Mouse (Mus musculus): Measurements from ENCODE around the gene Srrm3. TPM values are rescaled to one million over a fixed set of nuclear protein-coding genes. Genes with fewer than 3 reads are reported as not detected.
A peak's percentile ranks its signal among the peaks of the same experiment; 100 is the strongest.

Gene Srrm3
- total RNA-seq, 4 experiments from 2014 or later: not detected

DNA sequence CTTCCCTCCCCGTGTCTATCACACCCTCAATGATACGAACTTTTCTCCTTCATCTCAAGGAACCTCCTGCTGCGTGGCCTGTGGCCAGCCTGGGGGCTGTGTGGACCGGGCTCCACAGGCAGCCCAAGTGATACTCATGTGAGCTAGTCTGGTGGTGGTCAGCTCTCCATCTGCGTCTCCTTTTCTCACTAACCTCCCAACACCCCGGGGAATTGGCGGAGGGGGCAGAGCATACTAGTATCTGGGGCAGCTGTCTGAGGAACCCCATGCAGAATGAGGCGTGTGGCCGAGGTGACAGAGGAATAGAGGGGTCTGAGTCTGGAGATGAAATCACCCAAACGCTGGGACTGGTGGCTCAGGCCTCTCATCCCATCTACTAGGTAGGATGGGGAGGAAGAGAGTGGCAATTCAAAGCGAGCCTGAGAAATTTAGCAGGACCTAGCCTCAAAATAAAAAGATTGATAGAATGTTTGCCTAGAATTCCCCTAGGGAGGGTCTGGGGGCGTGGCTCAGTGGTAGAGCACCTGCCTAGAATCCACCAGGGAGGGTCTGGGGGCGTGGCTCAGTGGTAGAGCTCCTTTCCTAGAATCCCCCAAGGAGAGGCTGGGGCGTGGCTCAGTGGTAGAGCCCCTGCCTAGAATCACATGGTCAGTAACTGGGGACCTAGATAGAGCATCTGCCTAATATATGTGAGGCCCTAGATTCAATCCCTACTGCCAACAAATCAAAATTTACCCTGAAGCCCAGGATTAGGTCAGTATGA, 63.2 kb downstream of the Srrm3 start:
- no peak for DNase-seq (ENCODE audit: low spot score in 2 of 2)

DNA sequence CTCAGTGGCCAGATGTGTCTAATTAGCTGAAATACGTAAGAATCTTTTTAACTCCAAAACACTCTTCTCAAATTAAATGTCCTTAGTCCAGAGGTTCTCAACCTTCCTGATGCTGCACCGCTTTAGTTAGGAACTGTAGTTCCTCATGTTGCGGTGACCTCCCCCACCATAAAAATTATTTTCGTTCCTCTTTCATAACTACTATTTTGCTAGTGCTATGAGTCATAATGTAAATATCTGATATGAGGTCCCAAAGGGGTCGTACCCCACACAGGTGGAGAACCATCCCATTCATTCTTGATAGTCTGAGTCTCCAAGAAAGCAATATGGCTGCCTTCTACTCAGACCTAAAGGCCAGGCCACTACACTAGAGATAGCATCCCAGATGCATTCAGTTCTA, 63.8 kb downstream of the Srrm3 start:
- DNase-seq (ENCODE audit: low spot score in 2 of 2): no peak

DNA sequence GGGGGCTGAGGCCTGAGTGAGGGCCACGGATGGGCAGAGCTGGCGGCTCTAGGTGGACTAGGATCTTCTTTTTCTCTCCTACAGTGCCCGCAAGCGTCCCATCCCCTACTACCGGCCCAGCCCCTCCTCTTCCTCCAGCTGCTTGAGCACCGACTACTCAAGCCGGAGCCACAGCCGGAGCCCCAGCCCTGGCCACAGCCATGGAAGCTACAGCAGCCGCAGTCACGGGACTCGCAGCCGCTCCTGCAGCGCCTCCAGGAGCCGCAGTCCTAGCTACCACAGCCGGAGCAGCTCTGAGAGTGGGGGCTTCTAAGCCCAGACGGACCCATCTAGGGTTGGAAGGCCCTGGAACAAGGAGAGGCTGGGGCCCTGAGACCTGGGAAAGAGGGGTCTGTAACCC, 66.3 kb downstream of the Srrm3 start:
- DNase-seq (ENCODE audit: low spot score in 2 of 2): no peak

DNA sequence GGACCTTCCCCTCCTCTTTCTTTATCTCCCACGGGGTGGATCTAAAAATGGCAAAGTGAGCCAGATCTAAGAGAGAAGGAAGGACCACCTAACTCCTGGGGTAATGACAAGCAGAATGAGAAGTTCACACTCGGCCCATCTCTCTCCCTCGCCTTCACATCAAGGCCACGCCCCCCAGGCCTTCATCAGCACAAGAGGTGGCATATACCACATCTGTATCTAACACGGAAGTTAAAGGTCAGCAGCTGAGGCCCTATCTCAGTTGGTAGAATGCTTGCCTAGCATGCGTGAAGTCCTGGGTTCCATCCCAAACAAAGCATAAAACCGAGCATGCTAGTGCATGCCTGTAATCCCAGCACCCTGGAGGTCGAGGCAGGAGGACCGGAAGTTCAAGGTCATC, 67.1 kb downstream of the Srrm3 start:
- DNase-seq (ENCODE audit: low spot score in 2 of 2): no peak

DNA sequence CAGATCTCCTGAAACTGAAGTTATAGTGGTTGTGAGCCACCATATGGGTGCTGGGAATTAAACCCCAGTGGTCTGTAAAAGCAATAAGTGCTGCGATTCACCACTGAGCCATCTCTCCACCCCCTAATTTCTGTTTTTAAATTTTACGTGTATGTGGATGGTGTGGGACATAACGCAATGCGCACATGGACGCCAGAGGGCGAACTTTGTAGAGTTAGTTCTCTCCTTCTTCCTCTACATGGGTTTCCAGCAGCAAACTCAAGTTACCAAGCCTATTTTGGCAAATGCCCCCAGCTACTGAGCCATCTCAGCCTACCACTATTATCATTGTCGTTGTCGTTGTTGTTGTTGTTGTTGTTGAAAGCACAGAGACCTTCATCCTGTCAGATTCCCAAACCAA, 70.5 kb downstream of the Srrm3 start:
- peak; percentile 53 to 57 for DNase-seq (ENCODE audit: low spot score in 2 of 2)

DNA sequence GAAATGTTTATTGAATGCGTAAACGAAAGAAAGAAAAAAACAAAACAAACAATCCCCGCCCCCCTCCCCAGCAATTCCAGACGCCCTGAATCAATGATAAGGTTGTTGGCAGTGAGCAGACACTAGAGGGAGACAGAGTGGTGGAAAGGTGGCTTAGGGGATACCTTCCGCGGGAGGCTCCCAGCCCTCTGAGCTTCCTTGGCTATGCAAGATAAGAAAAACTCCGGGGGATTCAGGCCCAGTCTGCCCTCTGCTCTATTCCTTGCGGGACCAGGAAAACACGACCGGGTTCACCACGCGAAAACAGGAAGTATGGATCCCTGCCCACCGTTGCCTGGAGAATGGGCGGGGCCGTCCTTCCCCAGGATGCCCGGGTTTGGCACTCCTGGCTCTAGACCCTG, 71.1 kb downstream of the Srrm3 start:
- peak in 1 of 2 experiments; percentile 23 for DNase-seq (ENCODE audit: low spot score in 2 of 2)

DNA sequence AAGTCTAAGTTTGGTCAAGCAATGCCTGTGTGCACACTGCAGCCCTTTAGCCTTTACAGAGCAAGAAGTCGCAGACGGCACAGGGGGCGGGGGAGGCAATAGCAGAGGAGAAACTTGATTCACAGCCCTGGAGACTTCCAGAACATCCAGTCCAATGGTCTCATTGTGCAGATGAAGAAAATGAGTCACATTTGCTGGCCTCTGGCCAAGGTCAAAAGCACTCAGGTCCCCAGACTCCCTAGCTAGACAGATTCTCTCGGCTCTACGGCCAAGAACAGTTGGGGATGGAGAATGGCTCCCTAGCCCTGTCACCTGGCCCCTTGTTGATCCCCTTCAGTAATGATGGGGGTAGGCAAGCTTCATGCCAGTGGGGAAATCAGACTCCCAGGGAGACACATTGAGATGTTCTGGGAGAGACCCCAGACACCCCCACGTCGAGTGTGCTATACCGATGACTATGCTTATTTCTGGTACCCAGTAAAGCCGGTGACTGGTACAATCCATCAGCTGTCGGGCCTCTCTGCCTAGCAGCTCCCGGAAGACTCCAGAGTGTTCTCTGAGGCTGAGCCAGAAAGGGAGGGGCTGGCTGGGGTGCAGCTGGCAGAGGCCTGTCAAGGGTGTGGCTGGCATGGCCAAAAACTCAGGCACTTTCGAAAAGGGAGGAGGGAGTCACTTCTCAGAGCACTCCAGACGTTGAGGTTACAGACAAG, 72.9 kb downstream of the Srrm3 start:
- peak; percentile 83 to 89 for DNase-seq (ENCODE audit: low spot score in 2 of 2)

DNA sequence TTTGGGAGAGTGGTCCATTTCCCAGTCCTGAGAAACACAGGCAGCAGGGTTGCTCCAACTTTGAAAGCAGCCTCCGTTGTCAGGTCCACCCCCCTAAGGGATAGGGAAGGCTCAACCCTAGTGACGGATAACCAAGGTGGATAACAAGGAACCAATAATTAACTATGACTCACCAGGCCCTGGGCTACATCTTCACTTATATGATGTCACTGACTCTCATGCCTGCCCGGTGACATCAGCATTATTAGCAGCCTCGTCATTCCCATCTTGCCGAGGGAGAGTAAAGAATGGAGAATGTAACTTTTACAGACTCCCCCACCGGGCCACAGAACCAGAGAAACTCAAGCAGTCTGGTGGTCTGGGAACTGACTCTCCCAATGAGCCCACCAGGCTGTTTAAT, 78.0 kb downstream of the Srrm3 start:
- DNase-seq (ENCODE audit: low spot score in 2 of 2): no peak

DNA sequence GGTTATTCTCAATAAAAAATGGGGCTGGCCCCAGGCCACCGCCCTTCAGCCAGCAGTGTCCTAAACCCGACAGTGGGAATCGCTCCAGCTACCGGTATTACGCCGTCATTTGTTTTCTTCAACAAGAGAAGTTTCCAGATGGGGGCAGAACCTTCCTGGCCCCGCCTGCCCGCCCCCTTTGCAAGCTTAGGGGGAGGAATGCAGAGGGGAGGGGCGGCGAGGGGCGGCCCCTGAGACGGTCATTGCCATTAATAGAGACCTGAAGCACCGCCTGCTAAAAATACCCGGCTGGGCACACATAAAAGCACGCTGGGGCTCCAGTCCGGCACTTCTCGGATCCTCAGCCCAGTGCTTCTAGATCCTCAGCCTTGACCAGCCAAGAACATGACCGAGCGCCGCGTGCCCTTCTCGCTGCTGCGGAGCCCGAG, 81.0 kb downstream of the Srrm3 start, which contains the start of gene Hspb1:
Hspb1 (plus strand) TSS at position 245 of the 428 bp plus-strand sequence.
- peak; percentile 94 for DNase-seq (ENCODE audit: low spot score in 2 of 2)

DNA sequence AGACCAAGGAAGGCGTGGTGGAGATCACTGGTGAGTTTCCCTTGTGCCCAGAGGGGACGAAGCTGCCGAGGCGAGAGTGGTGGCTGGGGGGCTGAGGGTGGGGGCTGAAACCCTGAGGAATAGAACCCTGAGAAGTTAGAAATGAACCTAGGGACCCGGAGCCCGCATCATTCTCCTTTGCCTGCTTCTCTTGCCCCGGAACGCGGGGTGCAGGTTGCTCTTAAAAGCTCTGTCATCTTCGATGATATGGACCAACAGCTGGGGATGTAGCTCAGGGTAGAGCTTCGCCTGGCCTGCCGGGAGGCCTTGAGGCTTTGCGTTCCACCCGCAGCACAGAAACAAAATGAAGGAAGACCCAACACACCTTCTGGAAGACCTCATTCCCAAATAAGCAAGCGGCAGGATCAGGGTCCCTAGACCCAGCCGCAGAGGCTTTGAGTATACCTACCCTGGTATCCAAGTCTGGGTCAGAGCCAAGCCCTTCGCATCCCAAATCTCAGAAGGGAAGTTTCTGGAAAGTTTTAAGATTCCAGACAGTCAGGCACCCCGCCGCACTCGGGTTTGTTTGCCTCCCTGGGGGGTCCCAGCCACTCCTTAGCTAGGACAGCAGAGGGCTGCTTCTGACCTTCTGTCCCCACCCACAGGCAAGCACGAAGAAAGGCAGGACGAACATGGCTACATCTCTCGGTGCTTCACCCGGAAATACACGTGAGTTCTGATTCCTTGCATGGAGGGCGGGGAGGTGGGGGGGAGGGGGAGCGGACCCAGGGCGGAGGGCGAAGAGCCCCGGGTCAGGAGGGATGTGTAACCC, 81.9 kb downstream of the Srrm3 start:
- DNase-seq (ENCODE audit: low spot score in 2 of 2): no peak

DNA sequence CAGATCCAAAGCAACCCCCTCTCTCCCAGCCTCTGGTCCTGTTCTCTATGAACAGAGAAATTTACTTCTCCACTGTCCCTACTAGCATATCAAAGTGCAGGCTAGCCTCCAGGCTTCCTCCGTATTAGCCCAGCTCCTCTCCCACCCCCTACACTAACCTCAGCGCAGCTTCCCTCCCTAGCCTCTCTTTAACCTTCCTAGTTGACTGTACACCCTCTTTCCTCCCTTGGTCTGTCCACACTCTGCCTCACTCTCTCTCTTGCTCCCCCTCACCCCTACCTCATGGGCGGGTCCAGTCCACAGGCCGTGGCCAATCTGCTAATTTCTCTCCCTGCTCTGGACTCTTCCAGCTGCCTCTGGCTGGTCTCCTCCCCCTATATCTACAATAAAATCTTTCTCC, 83.6 kb downstream of the Srrm3 start:
- DNase-seq (ENCODE audit: low spot score in 2 of 2): no peak

DNA sequence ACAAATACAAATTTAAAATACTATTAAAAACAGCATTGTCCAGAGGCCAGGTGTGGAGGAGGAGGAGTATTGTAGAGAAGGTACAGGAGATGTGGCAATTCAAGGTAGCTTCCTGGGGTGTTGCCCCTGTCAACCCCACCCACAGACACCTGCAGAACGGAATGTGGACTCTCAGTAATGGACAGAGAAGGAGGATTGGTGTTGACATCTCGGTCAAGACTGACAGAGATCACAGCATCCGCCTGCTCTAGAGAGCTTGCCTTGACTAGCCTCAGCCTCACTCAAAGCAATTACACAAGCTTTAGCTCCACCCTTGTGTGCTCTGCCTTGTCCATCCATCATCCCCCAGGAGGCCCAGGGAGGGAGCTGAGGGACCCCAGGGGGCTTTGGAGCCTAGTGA, 84.2 kb downstream of the Srrm3 start:
- DNase-seq (ENCODE audit: low spot score in 2 of 2): no peak

DNA sequence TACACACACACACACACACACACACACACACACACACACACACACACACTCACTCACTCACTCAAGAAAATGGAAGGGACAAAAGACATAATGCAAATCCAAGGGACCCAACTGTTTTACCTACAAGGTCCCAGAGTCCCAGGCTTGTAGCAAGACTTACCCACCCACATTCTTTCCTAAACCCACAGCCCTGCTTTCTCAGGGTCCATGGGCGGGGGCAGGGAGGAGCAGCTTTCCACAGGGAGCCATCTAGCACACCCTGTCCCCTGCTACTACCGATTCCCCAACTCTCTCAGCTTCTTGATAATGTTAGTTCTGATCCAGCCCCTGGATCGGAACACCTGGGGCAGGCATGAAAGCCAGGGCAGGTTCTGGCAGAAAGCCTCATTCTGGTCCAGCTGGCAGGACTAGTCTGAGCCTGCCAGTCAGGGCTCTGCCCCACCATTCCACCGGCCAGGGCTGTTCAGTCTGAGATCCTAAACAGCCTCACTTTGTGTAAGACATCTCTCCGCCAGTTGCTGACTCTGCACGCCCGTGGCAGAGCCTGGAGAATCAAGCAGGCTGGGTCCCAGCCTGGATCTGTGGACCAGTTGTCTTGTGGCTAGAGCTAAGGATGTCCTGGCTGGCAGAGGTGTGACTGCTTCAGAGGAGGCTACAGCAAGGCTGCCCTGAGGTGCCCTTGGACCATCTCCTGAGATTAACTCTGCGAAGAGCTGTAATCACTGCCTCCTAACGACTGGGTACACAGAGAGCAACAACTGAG, 86.1 kb downstream of the Srrm3 start:
- peak in 1 of 2 experiments; percentile 59 for DNase-seq (ENCODE audit: low spot score in 2 of 2)

DNA sequence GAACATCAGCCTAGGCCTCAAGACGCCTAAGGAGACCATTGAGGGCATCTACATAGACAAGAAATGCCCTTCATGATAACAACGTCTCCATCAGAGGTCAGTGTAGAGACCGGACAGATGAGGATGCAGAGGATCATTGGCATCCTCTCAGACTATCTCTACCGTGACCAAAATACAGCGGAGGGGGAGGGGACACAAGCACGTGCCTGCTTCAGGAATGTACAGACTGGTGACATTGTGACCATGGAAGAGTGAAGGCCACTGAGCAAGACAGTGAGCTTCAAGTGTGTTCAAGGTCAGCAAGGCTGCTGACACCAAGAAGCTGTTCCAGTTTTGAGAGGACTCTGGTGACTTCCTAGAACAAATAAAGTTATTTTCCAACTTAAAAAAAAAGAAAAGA, 88.3 kb downstream of the Srrm3 start:
- DNase-seq (ENCODE audit: low spot score in 2 of 2): no peak

DNA sequence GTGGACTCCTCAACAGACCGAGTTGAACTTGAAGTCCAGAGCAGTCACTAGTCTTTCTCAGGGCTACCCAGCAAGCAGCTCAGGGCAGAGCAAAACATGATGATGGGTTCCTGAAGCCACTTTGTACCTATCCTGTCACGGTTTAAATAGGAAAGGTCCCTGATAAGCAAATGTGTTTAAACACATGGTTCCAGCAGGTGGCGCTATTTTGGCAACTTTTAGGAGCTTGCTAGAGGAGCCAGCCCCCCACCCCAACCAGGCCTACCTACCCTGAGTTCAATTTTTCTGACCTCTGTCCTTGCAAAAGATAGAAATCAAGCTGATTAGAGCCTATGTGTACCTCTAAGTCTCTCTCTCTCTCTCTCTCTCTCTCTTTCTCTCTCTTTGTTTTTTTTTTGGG, 91.3 kb downstream of the Srrm3 start:
- DNase-seq (ENCODE audit: low spot score in 2 of 2): no peak

DNA sequence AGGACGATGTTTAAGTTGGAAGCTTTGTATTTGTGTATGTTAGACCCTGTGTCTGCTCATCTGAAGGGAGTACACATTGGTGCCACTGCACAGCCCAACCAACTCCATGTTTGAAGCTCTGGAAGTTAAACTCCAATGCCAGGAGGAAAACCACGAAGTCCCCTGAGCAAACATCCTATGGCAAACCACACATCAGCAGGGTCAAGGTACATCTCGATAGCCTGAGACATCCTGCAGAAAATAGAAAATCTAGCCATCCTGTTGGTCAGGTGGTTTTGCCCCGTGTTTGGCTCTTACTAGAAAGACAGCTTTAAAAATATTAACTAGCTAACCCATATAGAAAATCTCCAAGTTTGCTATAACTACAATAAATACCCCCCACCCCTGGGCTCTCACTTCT, 92.3 kb downstream of the Srrm3 start:
- DNase-seq (ENCODE audit: low spot score in 2 of 2): no peak

DNA sequence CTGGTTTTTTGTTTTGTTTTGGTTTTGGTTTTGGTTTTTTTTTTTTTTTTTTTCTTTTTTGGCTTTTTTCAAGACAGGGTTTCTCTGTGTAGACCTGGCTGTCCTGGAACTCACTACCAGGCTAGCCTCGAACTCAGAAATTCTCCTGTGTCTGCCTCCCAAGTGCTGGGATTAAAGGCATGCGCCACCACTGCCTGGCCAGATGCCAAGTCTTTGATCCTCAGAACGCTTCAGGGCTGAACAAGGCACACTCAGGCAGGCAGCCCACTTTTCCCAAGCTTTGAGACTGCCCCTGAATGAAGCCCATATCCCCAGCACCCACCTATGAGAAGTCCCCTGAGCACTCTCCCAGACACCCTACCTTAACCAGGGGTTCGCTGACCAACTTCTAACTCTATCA, 93.1 kb downstream of the Srrm3 start:
- no peak for DNase-seq (ENCODE audit: low spot score in 2 of 2)

DNA sequence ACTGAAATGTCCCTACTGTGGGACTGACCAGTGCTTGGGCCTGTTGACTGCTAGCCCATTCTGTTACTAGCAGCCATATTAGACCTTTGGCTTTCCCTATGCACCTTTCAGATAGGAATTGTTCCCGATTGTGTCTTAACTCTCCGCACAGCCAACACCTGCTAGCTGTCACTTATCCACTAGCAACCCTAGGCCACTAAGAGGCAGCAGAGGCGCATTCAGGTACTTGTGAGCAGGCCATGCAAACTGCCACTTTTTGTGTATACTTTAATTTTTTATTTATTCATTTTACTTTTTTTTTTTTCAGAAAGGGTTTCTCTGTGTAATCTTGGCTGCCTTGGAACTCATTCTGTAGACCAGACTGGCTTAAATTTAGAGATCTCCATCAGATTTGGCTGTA, 94.0 kb downstream of the Srrm3 start:
- no peak for DNase-seq (ENCODE audit: low spot score in 2 of 2)

DNA sequence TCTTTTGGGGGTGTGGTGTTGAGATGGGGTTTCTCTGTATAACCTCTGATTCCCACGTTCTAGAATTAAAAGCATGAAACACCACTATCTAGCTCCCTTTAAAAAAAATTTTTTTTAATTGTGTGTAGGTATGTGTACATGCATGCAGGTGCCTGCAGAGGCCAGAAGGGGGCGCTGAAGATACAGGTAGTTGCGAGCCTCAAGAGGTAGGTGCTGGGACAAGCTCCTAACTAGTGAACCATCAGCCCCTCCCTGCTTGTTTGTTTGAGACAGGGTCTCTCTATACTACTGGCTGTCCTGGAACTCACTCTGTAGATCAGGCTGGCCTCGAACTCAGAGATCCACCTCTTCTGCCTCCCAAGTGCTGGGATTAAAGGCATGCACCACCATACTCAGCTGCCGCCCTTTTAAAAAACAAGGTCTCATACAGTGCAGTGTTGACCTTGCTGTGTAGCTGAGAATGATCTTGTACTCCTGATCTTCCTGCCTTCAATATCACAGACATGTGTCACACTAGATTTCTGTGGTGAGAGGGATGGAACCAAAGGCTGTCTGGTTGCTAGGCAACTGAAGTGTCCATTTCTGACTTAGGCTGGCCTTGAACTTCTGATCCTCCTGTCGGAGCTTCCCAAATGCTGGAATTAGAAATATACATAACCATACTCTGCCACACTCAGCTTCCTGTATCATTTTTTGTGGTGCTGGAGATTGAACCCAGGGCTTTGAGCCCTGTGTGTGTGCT, 94.8 kb downstream of the Srrm3 start:
- no peak for DNase-seq (ENCODE audit: low spot score in 2 of 2)

DNA sequence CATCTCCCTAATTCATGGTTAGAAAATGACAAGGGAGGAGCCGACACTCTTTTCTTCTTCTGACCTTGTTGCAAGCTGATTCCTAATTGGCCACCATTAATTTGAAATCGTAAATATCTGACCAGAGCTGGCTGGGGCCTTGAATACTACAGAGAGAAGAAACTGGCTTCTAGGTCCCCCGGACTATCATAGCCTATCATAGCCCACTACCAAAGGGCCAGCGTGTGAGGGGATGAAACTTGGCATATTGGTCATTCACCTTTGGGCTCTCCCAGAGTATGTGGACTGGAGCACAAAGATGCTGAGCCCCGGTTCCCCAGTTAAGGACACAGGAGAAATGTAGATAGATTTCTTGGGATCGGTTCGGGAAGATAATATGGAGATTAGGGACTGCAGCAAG, 96.4 kb downstream of the Srrm3 start:
- no peak for DNase-seq (ENCODE audit: low spot score in 2 of 2)

All from gastrocnemius, adult 8-10 months (tissue).